Mouse (Mus musculus): Measurements from ENCODE around the gene Haus7. TPM values are rescaled to one million over a fixed set of nuclear protein-coding genes. Genes with fewer than 3 reads are reported as not detected.
"Not testable (repeated sequence)": the region's sequence is repeated elsewhere in the genome, so short reads cannot be mapped to it uniquely, and the experiment has no call there.

The Haus7 gene
- polyA plus RNA-seq, 1 experiment from 2014 or later, result 9.0 TPM

DNA sequence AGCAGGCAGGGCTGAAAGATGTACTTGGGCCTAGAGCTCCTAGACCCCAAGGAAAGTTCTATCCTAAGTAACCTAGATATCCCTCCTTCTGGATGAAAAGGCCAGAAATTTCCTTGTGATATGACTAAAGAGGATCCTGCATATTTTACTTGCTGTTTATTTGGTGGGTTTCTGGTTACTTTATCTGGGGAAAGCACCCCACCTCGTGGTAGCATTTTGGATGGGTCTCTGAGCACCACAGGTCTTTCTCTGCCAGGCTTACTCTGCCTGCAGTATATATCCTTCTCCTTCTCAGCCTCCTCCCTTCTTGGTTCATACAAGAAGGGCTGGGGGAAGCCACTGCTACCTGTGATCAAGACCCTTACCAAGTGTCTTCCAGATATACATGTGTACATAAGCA is 46.1 kb downstream of the Haus7 start:
- Histone ChIP-seq H3K27ac (no peak overlapping the region), H3K79me2 (ENCODE audit: inconsistent target) (no peaks in the 10 kb centered on the region), H3K36me3 (ENCODE audit: inconsistent target) (no peaks in the 10 kb centered on the region), H3K4me3 (ENCODE audit: inconsistent target) (no peak overlapping the region)
- 43% methylated on average over 1 of the region's 1 CpGs for WGBS (ENCODE audit: missing documents)

DNA sequence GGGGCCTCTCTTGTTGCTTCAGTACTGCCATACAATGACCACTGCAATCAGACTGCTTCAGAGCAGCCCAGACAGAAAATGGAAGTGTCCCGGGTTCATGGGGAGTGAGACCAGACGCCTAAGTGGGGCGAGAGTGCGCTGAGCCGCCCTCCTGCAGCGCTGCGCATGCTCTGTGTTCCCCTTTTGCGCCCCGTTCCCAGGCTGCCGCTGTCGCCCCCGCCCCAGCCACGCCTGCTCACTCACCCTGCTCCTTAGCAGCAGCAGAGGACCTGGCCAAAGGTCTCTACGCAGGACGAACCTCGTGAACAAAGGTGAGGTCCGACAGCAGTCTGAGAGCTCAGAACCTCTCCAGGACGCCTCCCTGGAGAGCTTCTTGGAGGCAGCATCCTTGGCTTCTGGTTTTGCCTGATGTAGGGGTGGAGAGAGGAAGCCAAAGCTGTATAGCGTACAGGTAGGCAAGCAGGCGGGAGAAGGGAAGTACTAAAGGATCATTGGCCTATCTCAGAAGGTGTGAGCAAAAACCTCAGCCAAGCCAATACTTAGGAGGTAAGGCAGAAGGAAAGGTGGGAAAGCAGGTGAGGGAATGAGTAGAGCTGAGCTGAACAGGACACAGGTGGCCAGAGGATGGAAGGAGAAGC is 47.8 kb downstream of the Haus7 start, which contains the start of gene Zfp92:
Gene Zfp92, plus strand, starts transcription at position 217 of the 638 bp plus-strand sequence.
- no peaks in the 10 kb centered on the region for H3K36me3 ChIP-seq (ENCODE audit: inconsistent target)
- WGBS (ENCODE audit: missing documents), result 18% methylated on average over 19 of the region's 20 CpGs
- H3K4me3 ChIP-seq (ENCODE audit: inconsistent target), result no peak within 1 kb of the TSS
- H3K27ac ChIP-seq, result no peak within 1 kb of the TSS
- no peaks in the 10 kb centered on the region for H3K79me2 ChIP-seq (ENCODE audit: inconsistent target)

DNA sequence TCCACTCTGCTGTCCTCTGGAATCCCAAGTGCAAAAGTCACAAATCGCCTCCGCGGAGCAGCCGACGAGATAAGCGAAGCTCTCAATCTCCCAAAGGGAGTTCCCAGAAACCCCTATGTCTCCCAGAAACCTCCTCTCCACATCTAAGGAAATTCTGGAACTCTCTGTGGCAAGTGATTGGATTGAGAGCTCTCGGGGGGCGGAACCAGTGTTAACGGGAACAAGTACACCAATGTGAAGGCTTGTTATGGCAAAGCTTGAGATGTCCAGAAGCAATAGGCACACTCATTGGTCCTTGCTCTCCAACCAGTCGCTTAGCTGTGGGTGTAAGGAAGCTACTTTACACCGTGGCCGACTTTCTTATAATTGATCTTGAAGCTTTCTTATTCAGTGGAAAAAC is 57.2 kb downstream of the Haus7 start:
- WGBS (ENCODE audit: missing documents), result 94% methylated on average over 12 of the region's 12 CpGs
- H3K36me3 ChIP-seq (ENCODE audit: inconsistent target), result no peaks in the 10 kb centered on the region
- no peak overlapping the region for H3K4me3 ChIP-seq (ENCODE audit: inconsistent target)
- no peak overlapping the region for H3K27ac ChIP-seq
- no peaks in the 10 kb centered on the region for H3K79me2 ChIP-seq (ENCODE audit: inconsistent target)

DNA sequence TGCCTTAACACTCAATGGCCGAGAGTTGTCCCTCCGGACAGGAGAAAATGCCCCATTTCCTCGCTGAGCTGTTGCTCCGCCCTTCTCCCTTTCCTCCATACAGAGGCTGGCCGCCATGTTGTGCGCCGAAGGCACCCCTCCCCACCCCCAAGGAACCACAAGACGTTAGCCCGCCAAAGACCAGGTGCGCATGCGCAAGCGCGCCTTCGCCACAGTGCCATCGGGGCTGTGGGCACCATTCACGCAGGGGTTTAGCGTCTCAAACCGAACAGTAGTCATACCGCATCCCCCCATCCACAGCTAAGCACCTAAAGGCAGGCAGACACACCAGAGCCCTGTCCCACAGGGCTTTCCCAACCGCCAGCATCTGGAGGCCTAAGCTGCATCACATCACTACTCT is 57.9 kb downstream of the Haus7 start:
- H3K79me2 ChIP-seq (ENCODE audit: inconsistent target), result no peaks in the 10 kb centered on the region
- H3K36me3 ChIP-seq (ENCODE audit: inconsistent target), result no peaks in the 10 kb centered on the region
- 95% methylated on average over 20 of the region's 20 CpGs for WGBS (ENCODE audit: missing documents)
- H3K27ac ChIP-seq, result no peak overlapping the region
- H3K4me3 ChIP-seq (ENCODE audit: inconsistent target), result no peak overlapping the region

DNA sequence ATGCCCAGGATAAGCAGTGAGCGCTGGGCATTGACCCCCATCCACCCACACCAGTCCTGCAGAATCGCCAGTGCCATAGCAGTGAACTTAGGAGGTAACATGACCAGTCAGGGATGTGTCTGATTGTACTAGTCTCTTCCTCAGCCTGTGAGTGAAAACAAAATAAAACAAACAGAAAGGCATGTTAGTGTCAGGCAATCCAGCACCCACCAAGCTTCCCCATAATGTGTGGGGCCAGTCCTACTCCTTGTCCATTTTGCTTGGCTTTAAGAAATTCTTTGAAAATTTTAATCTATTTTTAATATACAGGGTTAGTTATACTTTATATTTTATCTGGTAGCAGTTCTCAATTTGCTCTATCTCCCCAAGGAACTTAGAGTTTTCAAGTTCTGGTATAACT is 60.2 kb downstream of the Haus7 start, which contains the start of gene Gm18336:
Gene Gm18336, minus strand, starts transcription at position 101 of the 400 bp plus-strand sequence.
- no CpG with 5 or more reads among the region's 2 CpGs for WGBS (ENCODE audit: missing documents)
- H3K36me3 ChIP-seq (ENCODE audit: inconsistent target); H3K79me2 ChIP-seq (ENCODE audit: inconsistent target); H3K4me3 ChIP-seq (ENCODE audit: inconsistent target); H3K27ac ChIP-seq: not testable (repeated sequence)

DNA sequence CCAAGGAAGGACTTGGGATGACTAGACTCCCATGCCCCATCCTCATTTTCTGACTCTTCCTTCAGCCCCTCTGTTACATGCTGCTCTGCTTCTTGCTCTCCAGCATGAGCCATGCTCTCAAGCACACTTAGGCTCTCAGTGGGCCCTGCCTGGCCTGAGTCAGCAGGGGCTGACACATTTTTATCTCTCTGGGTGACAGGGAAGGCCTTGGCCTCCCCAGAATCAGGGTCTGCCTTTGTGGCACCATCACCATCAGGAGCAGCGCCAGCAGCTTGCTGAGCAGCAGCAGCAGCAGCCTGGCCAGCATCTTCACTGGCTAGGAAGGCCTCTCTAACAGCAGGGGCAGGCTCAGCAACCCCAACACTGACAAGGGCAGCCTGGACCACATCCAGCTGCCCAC is 62.4 kb downstream of the Haus7 start:
- 100% methylated on average over 1 of the region's 1 CpGs for WGBS (ENCODE audit: missing documents)

DNA sequence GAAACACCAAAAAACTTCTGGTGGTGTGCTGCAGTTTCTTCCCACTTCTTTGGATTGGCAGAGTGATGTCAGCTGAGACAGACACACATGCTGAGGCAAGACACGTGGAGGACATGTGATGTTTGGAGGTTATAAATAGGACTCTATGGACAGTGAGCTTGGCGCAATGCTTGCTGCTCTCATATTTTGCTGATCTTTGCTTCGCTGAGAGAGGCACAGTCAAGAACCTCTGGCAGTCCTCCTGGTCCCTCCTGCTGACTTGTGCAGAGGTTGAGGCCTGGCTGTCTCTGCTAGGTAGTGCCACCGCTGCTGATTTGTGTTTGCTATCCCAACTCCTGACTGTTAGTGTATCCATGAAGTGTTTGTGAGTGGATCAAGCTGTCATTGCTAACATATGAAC is 67.4 kb downstream of the Haus7 start:
- WGBS (ENCODE audit: missing documents), result 96% methylated on average over 3 of the region's 4 CpGs
- Histone ChIP-seq H3K79me2 (ENCODE audit: inconsistent target) (no peaks in the 10 kb centered on the region), H3K4me3 (ENCODE audit: inconsistent target) (no peak overlapping the region), H3K36me3 (ENCODE audit: inconsistent target) (no peaks in the 10 kb centered on the region), H3K27ac (no peak overlapping the region)

More for the DNA sequence above, 62.4 kb downstream of the Haus7 start:
- H3K27ac ChIP-seq, result no peak overlapping the region
- H3K79me2 ChIP-seq (ENCODE audit: inconsistent target), result no peaks in the 10 kb centered on the region
- no peak overlapping the region for H3K4me3 ChIP-seq (ENCODE audit: inconsistent target)
- no peaks in the 10 kb centered on the region for H3K36me3 ChIP-seq (ENCODE audit: inconsistent target)

Other genes starting within 250 kb of the Haus7 start
- gene Xlr4b, start 244.7 kb downstream of the Haus7 start, polyA plus RNA-seq (2018), result 3.1 to 6.6 TPM (median 5.2 TPM) in 3 replicates
- 1.2 to 3.4 TPM (median 2.6 TPM) in 3 replicates for gene F8a, start 230.8 kb downstream of the Haus7 start, polyA plus RNA-seq (2018)
- gene Xlr4c, start 215.9 kb downstream of the Haus7 start, polyA plus RNA-seq (2018), result 0.25 to 0.36 TPM (median 0.29 TPM) in 3 replicates
- gene Xlr3c, start 193.7 kb downstream of the Haus7 start, polyA plus RNA-seq (2018), result not detected in 3 replicates
- not detected in 3 replicates for gene Xlr5a, start 166.1 kb downstream of the Haus7 start, polyA plus RNA-seq (2018)
- gene Xlr5c, start 166.1 kb downstream of the Haus7 start, polyA plus RNA-seq (2018), result not detected in 3 replicates
- gene Gm45015, start 122.2 kb downstream of the Haus7 start, polyA plus RNA-seq (2018), result not detected in 3 replicates
- 6.6 to 8.1 TPM (median 7.9 TPM) in 3 replicates for gene Zfp275, start 116.4 kb downstream of the Haus7 start, polyA plus RNA-seq (2018)
- not detected in 3 replicates for gene Gm18336, start 60.3 kb downstream of the Haus7 start, polyA plus RNA-seq (2018)
- not detected in 3 replicates for gene Zfp92, start 47.9 kb downstream of the Haus7 start, polyA plus RNA-seq (2018)
- not detected in 3 replicates for gene Trex2, start 23.7 kb downstream of the Haus7 start, polyA plus RNA-seq (2018)
- 0.19 to 1.3 TPM (median 0.98 TPM) in 3 replicates for gene Bgn, start 24.6 kb upstream of the Haus7 start, polyA plus RNA-seq (2018)
- 0.04 TPM in 1 of 3 replicates, not detected in the others for gene Atp2b3, start 44.0 kb upstream of the Haus7 start, polyA plus RNA-seq (2018)
- gene Dusp9, start 180.4 kb upstream of the Haus7 start, polyA plus RNA-seq (2018), result 0.59 to 1.1 TPM (median 1.1 TPM) in 3 replicates
- gene Pnck, start 201.1 kb upstream of the Haus7 start, polyA plus RNA-seq (2018), result 0.13 TPM in 1 of 3 replicates, not detected in the others
- 66.4 to 157 TPM (median 124 TPM) in 3 replicates for gene Slc6a8, start 214.1 kb upstream of the Haus7 start, polyA plus RNA-seq (2018)

All from macrophage (primary cell).